Mouse (Mus musculus) cortical plate, adult 2 months (tissue): Measurements from ENCODE around the gene Fam129a. TPM values are rescaled to one million over a fixed set of nuclear protein-coding genes. Genes with fewer than 3 reads are reported as not detected.

Source experiments
- H3K27ac ChIP-seq: fragments of 200-500 bp; 2 replicates; pipeline ENCODE4 v1.5.1; 2012; ENCODE audit warnings: low read length, control low read depth, inconsistent platforms; ENCODE audit not compliant: insufficient read depth
- H3K4me1 ChIP-seq: fragments of 200-500 bp; 2 replicates; pipeline ENCODE4 v1.6.1; 2011; ENCODE audit warnings: low read length; ENCODE audit not compliant: control insufficient read depth, insufficient read depth
- H3K4me3 ChIP-seq: fragments of 200-500 bp; 2 replicates; pipeline ENCODE4 v1.5.1; 2011; ENCODE audit warnings: mild to moderate bottlenecking, low read length, control low read depth; ENCODE audit not compliant: insufficient read depth
- CTCF ChIP-seq: fragments of 200-500 bp; IDR thresholded peaks from 2 replicates; pipeline ENCODE4 v1.5.1; 2011; ENCODE audit warnings: mild to moderate bottlenecking, control low read depth, low read length; ENCODE audit not compliant: insufficient read depth; ENCODE audit errors: extremely low read depth
- POLR2A ChIP-seq: fragments of 200-500 bp; IDR thresholded peaks from 2 replicates; pipeline ENCODE4 v1.6.1; 2011; ENCODE audit warnings: mild to moderate bottlenecking, low read length, control low read depth; ENCODE audit not compliant: insufficient read depth; ENCODE audit errors: extremely low read depth
- polyA plus RNA-seq: library from polyadenylated mRNA; depleted of rRNA; stranded (reverse); fragments of >200 nt; gene quantifications from 2 replicates; pipeline ENCODE4 v1.2.3, GENCODE M21; 2012

The Fam129a gene
- polyA plus RNA-seq, 1 experiment = 1.6 TPM

DNA sequence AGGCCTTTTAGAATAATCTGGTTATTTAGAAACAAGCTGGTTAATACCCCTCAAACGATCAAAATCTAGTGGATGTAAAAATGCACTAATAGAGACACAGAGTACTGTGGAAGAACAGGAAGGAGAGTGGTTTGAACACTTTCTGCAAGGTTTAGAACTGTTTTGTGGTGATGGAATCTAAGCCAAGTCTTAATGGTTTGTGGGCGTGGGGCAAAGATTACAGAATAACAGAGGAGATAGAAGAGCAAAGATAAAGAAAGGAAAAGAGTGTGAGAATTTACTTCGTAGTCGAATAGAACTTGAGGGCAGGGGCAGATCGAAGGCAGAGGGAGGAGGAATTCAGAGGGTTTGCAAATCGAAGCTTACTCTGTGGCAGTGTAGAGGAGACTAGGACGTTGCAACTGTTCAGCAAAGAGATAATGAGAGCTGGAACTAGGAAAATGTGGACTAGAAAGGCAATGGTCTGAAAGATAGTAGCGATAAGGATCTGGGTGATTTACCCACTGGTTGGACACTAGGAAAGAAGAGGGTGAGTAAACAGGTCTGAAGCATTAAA lies 182.5 kb downstream of the Fam129a start:
- Histone ChIP-seq H3K27ac (no peak overlapping the region), H3K4me3 (no peak overlapping the region), H3K4me1 (peaks cover 2% of the 10 kb centered on the region; the same call in 1 of the 2 replicates)
- no peak for TF ChIP-seq POLR2A

DNA sequence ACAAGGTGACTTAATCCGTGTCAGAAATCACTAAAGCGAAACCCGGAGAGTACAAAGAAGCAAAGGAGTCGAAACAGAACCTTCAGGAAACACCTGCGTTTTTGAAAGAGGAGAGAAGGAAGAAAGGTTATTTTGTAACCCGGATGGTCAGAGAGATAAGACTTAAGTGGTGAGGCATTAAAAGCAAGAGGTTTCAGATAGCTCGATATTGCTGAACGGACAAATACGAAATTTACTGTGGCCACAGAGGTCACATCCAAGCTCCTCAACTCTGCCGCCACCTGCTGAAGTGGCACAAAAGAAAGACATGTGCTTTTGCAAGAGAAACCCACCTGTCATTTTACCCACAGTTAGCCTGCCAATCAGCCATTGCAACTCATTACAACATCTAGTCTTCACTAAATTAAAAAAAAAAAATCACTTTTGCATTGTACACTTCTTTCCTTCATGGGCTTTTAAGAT lies 183.1 kb downstream of the Fam129a start:
- Histone ChIP-seq H3K4me1 (peaks cover 2% of the 10 kb centered on the region; the same call in 1 of the 2 replicates), H3K4me3 (peak overlapping the region; percentile 48; the same call in 1 of the 2 replicates), H3K27ac (no peak overlapping the region)
- TF ChIP-seq POLR2A = no peak
- TF ChIP-seq CTCF = no peak

DNA sequence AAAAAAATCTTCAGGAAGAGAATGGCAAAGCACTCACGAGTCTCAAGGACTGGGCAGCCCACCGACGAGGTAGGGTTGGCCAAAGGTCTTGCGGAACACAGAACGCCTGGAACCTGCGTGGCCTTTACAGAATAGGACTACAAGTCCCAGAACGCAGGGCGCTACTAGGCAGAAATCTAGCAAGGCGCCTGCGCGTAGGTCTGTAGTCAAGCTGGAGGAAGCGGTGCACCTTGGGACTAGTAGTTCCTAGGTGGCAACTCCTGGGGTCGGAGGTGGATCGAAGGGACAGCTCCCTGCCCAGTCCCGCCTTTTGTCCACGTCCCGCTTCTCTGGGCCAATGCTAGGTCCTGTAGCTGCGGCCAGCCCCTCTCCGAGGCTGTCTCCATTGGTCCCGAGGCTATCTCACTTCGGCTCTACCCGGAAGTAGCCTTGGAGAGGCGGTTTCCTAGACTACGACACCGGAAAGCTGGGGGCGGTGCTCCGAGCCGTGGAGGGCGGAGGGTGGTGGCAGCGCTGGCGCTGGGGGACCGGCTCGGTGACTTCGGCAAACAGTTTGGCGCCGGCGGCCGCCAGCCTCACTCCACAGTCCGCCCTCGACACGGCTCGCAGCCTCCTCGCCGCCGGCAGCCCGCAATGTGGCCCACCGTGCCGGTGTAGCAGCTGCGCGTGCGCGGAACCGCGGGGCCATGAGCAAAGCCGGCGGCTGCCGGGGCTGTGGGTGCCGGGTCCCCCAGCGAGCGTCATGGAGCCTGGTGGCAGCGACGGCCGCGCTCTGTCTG lies 184.1 kb downstream of the Fam129a start, which contains the start of gene Edem3:
Gene Edem3, plus strand, starts transcription at position 491 of the 779 bp plus-strand sequence.
- no peak for TF ChIP-seq CTCF
- TF ChIP-seq POLR2A = peak; percentile 79; the same call in 1 of the 2 replicates
- Histone ChIP-seq H3K27ac (0 out of 2 replicates have a peak within 1 kb of the TSS, but pooled peaks have one; percentile 37), H3K4me3 (peak within 1 kb of the TSS; percentile 48), H3K4me1 (peaks cover 2% of the 10 kb centered on the region; the same call in 1 of the 2 replicates)

DNA sequence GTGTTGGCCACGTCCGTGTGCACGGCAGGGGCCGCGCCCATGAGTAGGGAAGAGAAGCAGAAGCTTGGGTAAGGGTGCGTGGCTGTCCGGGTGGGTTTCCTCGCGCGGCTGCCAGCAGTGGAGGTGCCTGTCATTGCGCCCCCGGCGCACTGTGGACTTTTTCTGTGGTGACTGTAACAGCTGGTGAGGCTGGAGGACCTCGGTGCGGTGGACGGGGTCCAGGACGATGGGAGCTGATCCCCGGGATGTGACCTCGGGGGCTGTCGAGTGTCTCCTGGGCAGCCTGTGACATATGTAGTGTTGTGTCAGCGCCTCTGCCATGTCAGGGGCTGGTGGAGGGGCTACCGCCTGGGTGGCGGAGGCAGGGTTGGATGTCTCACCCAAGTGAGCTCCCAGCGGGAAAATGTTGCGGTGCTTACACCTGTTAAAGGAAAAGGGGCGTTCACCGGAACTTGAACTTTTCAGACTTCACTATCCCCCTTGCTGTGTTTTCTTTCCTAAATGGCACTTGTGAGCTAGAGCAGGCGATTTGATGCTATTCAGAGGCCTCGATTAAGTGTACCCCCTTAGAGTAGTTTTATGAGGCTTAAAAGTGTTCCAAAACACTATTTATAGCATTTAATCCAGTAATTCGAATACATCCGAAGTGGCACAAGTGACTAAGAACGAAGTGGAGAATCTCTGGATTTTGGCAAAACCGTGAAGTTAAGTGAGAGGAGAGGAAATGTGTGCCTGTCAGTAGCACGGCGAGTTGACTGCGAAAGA lies 184.9 kb downstream of the Fam129a start:
- Histone ChIP-seq H3K4me3 (peak overlapping the region; percentile 48), H3K27ac (0 out of 2 replicates have a peak overlapping the region, but pooled peaks have one; percentile 37), H3K4me1 (peaks cover 2% of the 10 kb centered on the region; the same call in 1 of the 2 replicates)
- TF ChIP-seq CTCF = no peak
- no peak for TF ChIP-seq POLR2A

DNA sequence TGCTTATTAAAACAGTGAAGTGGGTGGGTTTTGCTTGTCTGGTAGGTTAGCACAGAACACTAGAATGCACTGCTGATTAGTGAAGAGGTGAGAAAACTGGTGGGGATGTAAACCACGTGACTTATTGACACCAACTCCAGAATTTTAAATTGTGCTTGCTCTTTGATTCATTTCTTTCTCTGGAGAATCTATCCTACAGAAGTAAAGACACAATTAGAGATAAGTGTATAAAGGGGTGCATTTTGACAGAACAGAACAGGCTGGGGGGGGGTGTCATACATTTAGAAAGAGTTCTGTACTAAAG lies 185.4 kb downstream of the Fam129a start:
- H3K4me1 ChIP-seq = peaks cover 2% of the 10 kb centered on the region; the same call in 1 of the 2 replicates
- no peak for TF ChIP-seq CTCF
- peak overlapping the region; percentile 48; the same call in 1 of the 2 replicates for H3K4me3 ChIP-seq
- no peak overlapping the region for H3K27ac ChIP-seq

DNA sequence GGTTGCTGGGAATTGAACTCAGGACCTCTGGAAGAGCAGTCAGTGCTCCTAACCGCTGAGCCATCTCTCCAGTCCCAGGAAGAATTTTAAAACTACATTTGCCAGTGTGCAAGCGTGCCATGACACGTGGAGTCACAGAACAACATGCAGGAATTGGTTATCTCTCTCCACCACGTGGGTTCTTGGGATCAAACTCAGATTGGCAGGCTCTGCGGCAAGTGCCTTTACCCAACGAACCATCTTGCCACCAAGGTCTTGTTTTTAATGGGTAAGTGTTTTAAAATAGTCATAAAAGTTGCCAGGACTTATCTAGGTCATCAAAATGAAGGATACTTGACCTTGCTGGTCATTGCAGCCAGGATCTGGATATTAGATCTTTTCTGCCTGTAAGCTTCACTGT lies 187.3 kb downstream of the Fam129a start:
- Histone ChIP-seq H3K4me3 (no peak overlapping the region), H3K27ac (no peak overlapping the region), H3K4me1 (peaks cover 2% of the 10 kb centered on the region; the same call in 1 of the 2 replicates)
- TF ChIP-seq POLR2A (no peak), CTCF (no peak)

DNA sequence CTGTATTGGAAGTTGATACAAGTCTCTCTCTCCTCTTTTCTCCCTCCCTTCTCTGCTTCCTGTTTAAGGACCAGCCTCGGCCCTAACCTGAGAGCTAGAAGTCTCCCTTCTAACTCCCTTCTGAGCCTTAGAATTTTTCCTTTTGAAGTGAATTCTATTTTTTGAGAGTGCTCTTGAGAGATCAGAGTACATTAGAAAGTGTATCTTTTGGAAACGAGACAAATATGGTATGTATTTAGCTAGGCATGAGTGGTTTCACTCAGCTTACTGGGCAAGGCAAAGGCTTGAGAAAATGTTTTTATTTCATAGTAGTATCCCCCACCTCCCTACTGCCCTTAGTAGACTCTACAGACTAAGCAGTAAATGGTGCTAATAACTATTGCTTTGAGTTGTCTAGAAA lies 188.0 kb downstream of the Fam129a start:
- H3K27ac ChIP-seq = no peak overlapping the region
- peaks cover 4% of the 10 kb centered on the region; the same call in 1 of the 2 replicates for H3K4me1 ChIP-seq
- TF ChIP-seq CTCF (no peak), POLR2A (no peak)
- H3K4me3 ChIP-seq = no peak overlapping the region

DNA sequence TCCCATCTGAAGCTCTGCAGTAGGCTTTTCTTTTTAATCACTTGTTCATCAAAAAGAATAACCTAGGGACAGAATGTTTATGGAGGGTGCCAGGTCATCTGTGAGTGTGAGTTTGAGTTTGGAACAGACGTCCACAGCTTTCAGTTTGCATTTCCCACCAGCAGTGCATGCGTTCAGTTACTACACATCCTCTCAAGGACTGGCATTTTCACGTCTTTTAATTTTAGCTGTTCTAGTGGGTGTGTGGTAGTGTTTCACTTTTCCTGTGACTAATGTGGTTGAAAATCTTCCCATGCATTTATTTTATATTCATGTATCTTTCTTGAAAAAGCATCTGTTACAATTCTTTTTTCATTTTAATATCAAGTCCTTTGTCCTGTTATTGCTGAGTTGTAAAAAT lies 193.2 kb downstream of the Fam129a start:
- TF ChIP-seq POLR2A (no peak), CTCF (no peak)
- H3K4me1 ChIP-seq = peaks cover 3% of the 10 kb centered on the region; the same call in 1 of the 2 replicates
- no peak overlapping the region for H3K27ac ChIP-seq
- no peak overlapping the region for H3K4me3 ChIP-seq

DNA sequence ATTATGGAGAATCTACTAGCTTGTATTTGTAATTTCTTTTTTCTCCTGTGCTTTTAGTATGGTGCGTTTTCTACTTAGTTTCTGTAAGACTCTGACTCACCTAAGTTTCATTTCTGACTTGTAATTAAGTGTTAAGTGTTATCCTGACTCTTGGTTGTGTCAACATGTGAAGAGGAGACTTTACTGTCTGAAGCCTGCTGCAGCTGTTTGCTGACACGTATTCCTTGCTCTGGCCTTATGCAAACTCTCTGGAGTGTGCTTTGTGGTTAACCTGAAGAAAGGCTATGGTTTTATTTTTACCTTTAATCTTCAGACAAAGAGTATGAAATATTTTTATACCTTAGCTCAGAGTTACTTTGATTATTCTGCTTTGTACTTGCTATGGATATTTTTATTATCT lies 195.2 kb downstream of the Fam129a start:
- no peak overlapping the region for H3K4me3 ChIP-seq
- H3K27ac ChIP-seq = no peak overlapping the region
- TF ChIP-seq CTCF (no peak), POLR2A (no peak)
- peaks cover 3% of the 10 kb centered on the region; the same call in 1 of the 2 replicates for H3K4me1 ChIP-seq
